16 mouse cellular contexts compared by ENCODE assay signal in genomic region chr3:136708230-136708629, GRCm38 (mm10). TPM values are rescaled to one million over a fixed set of nuclear protein-coding genes. Genes with fewer than 3 reads are reported as not detected.
DNase-seq lines count a peak whose midpoint lies in the region; ATAC-seq lines count a peak whose summit lies in the region.
"Had no signal": no experiment of that assay in that cellular context is flagged by ENCODE, and none has a peak within 500 bp of the region (broad histone marks: within the 10 kb centered on the region; RNA-seq: fewer than 3 reads in every experiment).

No protein-coding gene starts in this region.

- WGBS in heart, embryonic 12.5 days: 40% methylated on average over 1 of the region's 1 CpGs

- peaks cover 32% of the 10 kb centered on the region for H3K4me1 ChIP-seq in heart, embryonic 12.5 days (replicated peaks)

- no peak overlapping the region for H3K4me3 ChIP-seq in heart, embryonic 12.5 days
- H3K4me3 ChIP-seq: embryonic facial prominence, embryonic 13.5 days had no signal

- no peak overlapping the region for H3K9ac ChIP-seq in heart, embryonic 12.5 days
- H3K9ac ChIP-seq: embryonic facial prominence, embryonic 13.5 days; hindbrain, embryonic 14.5 days had no signal

- H3K36me3 ChIP-seq in heart, embryonic 12.5 days: peaks cover 4% of the 10 kb centered on the region; the same call in 1 of the 2 replicates
- no peaks in the 10 kb centered on the region; the same call in 1 of the 2 replicates for H3K36me3 ChIP-seq in splenic B cell, adult 2 months (ENCODE audit: control insufficient read depth, insufficient read depth, low read length, poor library complexity, severe bottlenecking)

- DNase-seq in heart, adult 11 months: peak; percentile 93
- peak; percentile 38 for DNase-seq in retina, postnatal 1 day
- DNase-seq in retina, embryonic 14.5 days (ENCODE audit: low spot score): no peak
- peak; percentile 41 for DNase-seq in splenic B cell, adult 2 months (ENCODE audit: low read depth, low spot score)
- no peak for DNase-seq in urinary bladder, postnatal 10 days (ENCODE audit: low spot score)
- DNase-seq: cerebellum, postnatal 10 days; kidney, postnatal 10 days; lung, adult 2 months; thymus, postnatal 14 days had no signal

- 0 out of 2 replicates have a peak, but pooled peaks cover 2% of the 10 kb centered on the region for H3K9me3 ChIP-seq in heart, embryonic 12.5 days (replicated peaks)
- H3K9me3 ChIP-seq: embryonic facial prominence, embryonic 13.5 days had no signal

- no peak overlapping the region for H3K27ac ChIP-seq in heart, embryonic 12.5 days (ENCODE audit: poor library complexity, severe bottlenecking)
- H3K27ac ChIP-seq: embryonic facial prominence, embryonic 13.5 days; hindbrain, embryonic 14.5 days had no signal

- H3K27me3 ChIP-seq in heart, embryonic 12.5 days (replicated peaks): no peaks in the 10 kb centered on the region
- H3K27me3 ChIP-seq in splenic B cell, adult 2 months (ENCODE audit: control insufficient read depth, insufficient read depth, low read length, poor library complexity, severe bottlenecking): no peaks in the 10 kb centered on the region
- H3K27me3 ChIP-seq: embryonic facial prominence, embryonic 13.5 days had no signal

- no peak overlapping the region for H3K4me2 ChIP-seq in heart, embryonic 12.5 days
- H3K4me2 ChIP-seq: embryonic facial prominence, embryonic 13.5 days; hindbrain, embryonic 14.5 days; midbrain, embryonic 11.5 days had no signal

- no peak for ATAC-seq in heart, embryonic 12.5 days (ENCODE audit: insufficient number of reproducible peaks, low FRiP score)
- ATAC-seq in hematopoietic stem cell, adult 5-6 weeks (replicated peaks in 1 of 2; ENCODE audit: insufficient read depth in 1 of 2, low FRiP score in 2 of 2, low TSS enrichment in 1 of 2, low read depth in 1 of 2, poor library complexity in 2 of 2, severe bottlenecking in 2 of 2): peak; percentile 60 to 63; a peak in 3 of 4 replicates
- no peak for ATAC-seq in frontal cortex, adult (ENCODE audit: low TSS enrichment)
- ATAC-seq: forebrain, embryonic 14.5 days had no signal

RNA-seq across cellular contexts. Expression of gene Ppp3ca, which starts 38.3 kb away (rescaled TPM):
- 85.6 TPM in 2 replicates for polyA plus RNA-seq in heart, embryonic 12.5 days (2016; fragmentation: Nextera tagmentation; extraction: Ambion mirVana)
- total RNA-seq in hematopoietic stem cell, adult 5-6 weeks (2017): 61.6 and 90.8 TPM in 2 replicates

Comparison
In these comparisons a context has a peak if more than half of its experiments do, and no peak if none do; other contexts are left out.
1. DNase-seq: peak in heart, adult 11 months (single experiment), retina, postnatal 1 day (single experiment) and splenic B cell, adult 2 months (single experiment); none in retina, embryonic 14.5 days (single experiment) and urinary bladder, postnatal 10 days (single experiment).
2. ATAC-seq: peak in hematopoietic stem cell, adult 5-6 weeks (2 of 2); none in heart, embryonic 12.5 days (single experiment) and frontal cortex, adult (single experiment).